Mouse (Mus musculus) lung, embryonic 16.5 days (tissue): ENCODE measurements around the gene Epo. TPM values are rescaled to one million over a fixed set of nuclear protein-coding genes. Genes with fewer than 3 reads are reported as not detected.

Experiments
- ATAC-seq: fragments of 200-750 bp; cut with Nextera tagmentation; 2 replicates; pipeline ENCODE4 v1.8.0; 2017; ENCODE audit warnings: low read depth, mild to moderate bottlenecking, moderate library complexity
- H3K27ac ChIP-seq: fragments of 300-500 bp; sonication (generic); 2 replicates; pipeline ENCODE4 v1.5.1; 2014; ENCODE audit warnings: mild to moderate bottlenecking, control low read depth, low read length
- H3K27me3 ChIP-seq: fragments of 300-500 bp; sonication (generic); 2 replicates; pipeline ENCODE4 v1.6.1; 2014; ENCODE audit warnings: low read depth, low read length, mixed read lengths; ENCODE audit not compliant: control insufficient read depth, insufficient read depth
- H3K36me3 ChIP-seq: fragments of 300-500 bp; sonication (generic); 2 replicates; pipeline ENCODE4 v1.6.1; 2014; ENCODE audit warnings: low read length; ENCODE audit not compliant: control insufficient read depth, insufficient read depth
- H3K4me1 ChIP-seq: fragments of 300-500 bp; sonication (generic); replicated peaks from 2 replicates; pipeline ENCODE4 v1.6.1; 2014; ENCODE audit warnings: low read length, mixed read lengths; ENCODE audit not compliant: control insufficient read depth, insufficient read depth
- H3K4me2 ChIP-seq: fragments of 300-500 bp; sonication (generic); 2 replicates; pipeline ENCODE4 v1.6.1; 2014; ENCODE audit warnings: low read depth, low read length, control low read depth
- H3K4me3 ChIP-seq: fragments of 300-500 bp; sonication (generic); 2 replicates; pipeline ENCODE4 v1.5.1; 2014; ENCODE audit warnings: mild to moderate bottlenecking, low read length, control low read depth
- H3K9ac ChIP-seq: fragments of 300-500 bp; sonication (generic); 2 replicates; pipeline ENCODE4 v1.6.1; 2014; ENCODE audit warnings: low read length, control low read depth
- H3K9me3 ChIP-seq: fragments of 300-500 bp; sonication (generic); 2 replicates; pipeline ENCODE4 v1.6.1; 2016; ENCODE audit warnings: low read length; ENCODE audit not compliant: control insufficient read depth
- WGBS: fragments of 180-500 bp; shearing (Covaris S2); extraction: QIAGEN DNeasy Blood & Tissue Kit; methylation state at CpG from one replicate; pipeline ENCODE4 v1.1.7; 2014; 5-methylcytosine and 5-hydroxymethylcytosine counted together
- polyA plus RNA-seq: library from polyadenylated mRNA; unstranded; fragments of >200 nt; fragmentation: Nextera tagmentation; extraction: Ambion mirVana; gene quantifications from 2 replicates; pipeline ENCODE4 v1.2.1, GENCODE M21; 2015

The Epo gene
- polyA plus RNA-seq, 1 experiment from 2014 or later: 0.98 TPM

DNA sequence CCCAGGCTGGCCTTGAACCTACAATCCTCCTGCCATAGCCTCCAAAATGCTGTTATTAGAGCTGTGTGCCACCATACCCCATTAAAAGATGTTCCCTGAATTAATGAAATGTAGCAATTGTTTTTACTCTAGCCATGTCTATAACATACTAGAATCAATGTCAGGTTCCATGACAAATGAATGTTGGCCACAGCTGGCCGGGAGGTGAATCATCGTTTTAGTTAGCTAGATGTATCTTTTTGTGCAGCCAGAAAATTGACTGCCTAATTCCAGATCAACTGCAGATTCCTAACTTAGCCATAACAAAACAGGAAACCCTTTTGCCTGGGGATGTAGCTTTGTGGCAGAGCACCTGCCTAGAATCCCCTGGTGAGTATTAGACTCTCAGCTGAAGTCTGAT, 16.8 kb upstream of the Epo start:
- Histone ChIP-seq H3K4me3 (no peak overlapping the region), H3K4me2 (no peak overlapping the region), H3K27me3 (peaks cover 7% of the 10 kb centered on the region), H3K4me1 (no peaks in the 10 kb centered on the region), H3K27ac (no peak overlapping the region), H3K36me3 (no peaks in the 10 kb centered on the region), H3K9ac (no peak overlapping the region), H3K9me3 (no peaks in the 10 kb centered on the region)
- ATAC-seq: no peak
- WGBS: 67% methylated on average over 2 of the region's 2 CpGs

DNA sequence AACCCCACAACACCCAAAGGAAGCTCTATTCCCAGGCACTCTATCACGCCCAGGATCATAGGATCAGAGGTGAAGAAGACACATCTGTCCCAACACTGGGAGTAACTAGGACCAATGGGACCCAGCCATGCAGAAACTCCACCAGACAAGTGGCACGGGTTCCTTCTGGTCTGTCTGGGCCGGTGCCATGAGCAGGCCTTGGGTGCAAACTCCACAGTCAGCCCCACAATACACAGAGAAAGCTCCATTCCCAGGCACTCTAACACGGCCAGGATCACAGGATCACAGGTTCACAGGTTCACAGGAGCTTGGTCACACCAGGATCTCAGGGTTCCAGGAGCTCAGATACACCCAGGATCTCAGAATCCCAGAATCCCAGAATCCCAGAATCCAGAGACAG, 12.6 kb upstream of the Epo start:
- Histone ChIP-seq H3K9me3 (no peaks in the 10 kb centered on the region), H3K4me3 (no peak overlapping the region), H3K36me3 (no peaks in the 10 kb centered on the region), H3K27me3 (no peaks in the 10 kb centered on the region), H3K4me1 (no peaks in the 10 kb centered on the region), H3K4me2 (no peak overlapping the region), H3K27ac (no peak overlapping the region), H3K9ac (no peak overlapping the region)
- ATAC-seq: no peak
- 67% methylated on average over 4 of the region's 4 CpGs for WGBS

DNA sequence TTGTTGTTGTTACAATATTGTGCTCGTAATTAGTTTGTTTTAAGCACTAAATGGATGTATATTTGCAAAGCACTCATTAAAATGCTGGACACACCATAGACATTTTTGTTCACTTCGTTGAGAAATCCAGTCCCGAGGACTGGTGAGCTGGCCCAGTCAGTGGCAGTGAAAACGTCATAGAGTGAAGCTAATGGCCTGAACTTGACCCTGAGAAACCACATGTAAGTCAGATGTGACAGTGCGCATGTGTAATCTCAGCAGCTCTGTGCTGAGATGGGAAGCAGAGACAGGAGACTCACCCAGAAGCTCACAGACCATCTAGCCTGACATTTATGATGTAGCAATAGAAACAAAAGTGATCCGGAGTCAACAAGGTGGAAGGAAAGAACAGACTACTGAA, 11.9 kb upstream of the Epo start:
- H3K9ac ChIP-seq: no peak overlapping the region
- no peaks in the 10 kb centered on the region for H3K4me1 ChIP-seq
- H3K27ac ChIP-seq: no peak overlapping the region
- no peak overlapping the region for H3K4me3 ChIP-seq
- H3K36me3 ChIP-seq: no peaks in the 10 kb centered on the region
- H3K4me2 ChIP-seq: no peak overlapping the region
- 61% methylated on average over 6 of the region's 6 CpGs for WGBS
- ATAC-seq: no peak
- no peaks in the 10 kb centered on the region for H3K27me3 ChIP-seq
- no peaks in the 10 kb centered on the region for H3K9me3 ChIP-seq

DNA sequence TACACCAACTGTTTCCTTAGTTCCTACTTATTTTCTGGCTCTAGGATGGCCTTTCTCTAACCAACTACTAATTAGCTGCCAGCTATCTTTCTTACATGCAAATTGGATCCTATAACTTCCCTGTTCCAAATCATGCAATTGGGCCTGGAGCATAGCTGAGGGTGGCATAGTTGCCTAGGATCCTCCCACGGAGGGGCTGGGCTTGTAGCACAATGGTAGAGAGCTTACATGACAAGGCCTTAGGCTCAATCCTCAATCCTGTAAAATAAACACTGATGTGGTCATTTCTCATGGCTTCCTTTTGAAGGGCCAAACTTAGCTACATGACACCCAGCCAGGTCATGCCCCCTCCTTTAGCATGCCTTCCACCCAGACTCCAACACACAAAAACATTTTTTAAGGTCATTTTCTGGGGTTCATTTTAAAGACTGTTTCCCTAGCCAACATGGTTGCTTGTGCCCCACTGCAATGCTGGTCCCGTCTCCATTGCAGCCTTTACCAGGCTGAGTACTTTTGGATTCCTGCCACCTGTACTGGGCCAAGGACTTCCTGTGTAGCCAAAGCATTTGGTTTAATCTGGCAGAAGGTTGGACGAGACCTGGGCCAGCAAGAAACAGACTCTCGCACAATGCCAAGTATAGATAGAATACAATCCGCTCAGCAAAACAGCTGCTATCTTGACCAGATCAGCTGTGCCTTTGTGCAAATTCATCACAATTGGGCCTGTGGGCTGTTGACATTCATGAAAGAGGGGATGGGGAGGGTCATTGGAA, 8.9 kb upstream of the Epo start:
- Histone ChIP-seq H3K9me3 (no peaks in the 10 kb centered on the region), H3K27ac (no peak overlapping the region), H3K4me2 (no peak overlapping the region), H3K4me1 (no peaks in the 10 kb centered on the region; the same call in 1 of the 2 replicates), H3K9ac (no peak overlapping the region), H3K27me3 (no peaks in the 10 kb centered on the region), H3K36me3 (no peaks in the 10 kb centered on the region), H3K4me3 (no peak overlapping the region)
- 48% methylated on average over 5 of the region's 5 CpGs for WGBS
- ATAC-seq: no peak

DNA sequence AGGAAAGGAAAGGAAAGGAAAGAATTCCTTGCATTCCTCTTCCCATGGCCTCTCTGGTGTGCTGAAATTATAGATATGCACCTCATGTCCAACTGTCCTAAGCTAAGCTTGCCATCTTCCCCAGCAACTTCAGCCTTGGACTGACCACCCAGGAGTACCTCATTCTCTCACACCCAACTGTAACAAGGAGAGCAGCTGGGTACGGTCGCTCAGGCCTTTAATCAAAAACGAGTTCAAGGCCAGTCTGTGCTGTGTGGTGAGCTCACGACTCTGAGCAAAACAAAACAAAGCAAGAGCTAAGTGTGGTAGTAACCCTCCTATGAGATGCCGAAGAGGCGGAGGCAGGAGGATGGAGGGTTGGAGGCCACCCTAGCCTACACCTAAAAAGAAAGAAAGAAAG, 7.9 kb upstream of the Epo start:
- ATAC-seq: no peak
- no peaks in the 10 kb centered on the region for H3K36me3 ChIP-seq
- 71% methylated on average over 6 of the region's 6 CpGs for WGBS
- H3K27me3 ChIP-seq: no peaks in the 10 kb centered on the region
- H3K4me2 ChIP-seq: no peak overlapping the region
- H3K9ac ChIP-seq: no peak overlapping the region
- H3K4me3 ChIP-seq: no peak overlapping the region
- H3K27ac ChIP-seq: no peak overlapping the region
- H3K4me1 ChIP-seq: no peaks in the 10 kb centered on the region; the same call in 1 of the 2 replicates
- H3K9me3 ChIP-seq: no peaks in the 10 kb centered on the region

DNA sequence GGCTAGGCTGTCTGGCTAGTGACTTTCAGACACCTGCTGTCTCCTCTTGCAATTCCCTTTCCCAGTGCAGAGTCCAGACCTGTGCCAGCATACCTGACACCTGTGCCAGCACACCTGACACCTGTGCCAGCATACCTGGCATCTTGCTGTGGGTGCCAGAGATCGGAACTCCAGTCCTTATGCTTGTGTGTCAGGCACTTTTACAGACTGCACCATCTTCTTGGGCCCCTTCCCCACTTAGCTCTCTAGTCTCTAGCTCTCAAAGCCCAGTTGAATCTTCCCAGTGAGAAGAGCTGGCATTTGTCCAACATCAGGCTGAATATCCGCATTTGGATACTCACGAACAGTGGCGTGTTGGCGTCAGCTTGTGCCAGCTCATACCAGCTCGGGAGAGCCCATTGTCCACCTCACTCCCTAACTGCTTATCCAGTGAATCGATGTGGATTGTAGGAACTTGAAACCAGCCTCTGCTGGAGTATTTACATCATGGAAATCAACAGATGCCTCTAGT, 6.3 kb upstream of the Epo start:
- H3K4me1 ChIP-seq: no peaks in the 10 kb centered on the region; the same call in 1 of the 2 replicates
- H3K27ac ChIP-seq: no peak overlapping the region
- no peaks in the 10 kb centered on the region for H3K27me3 ChIP-seq
- ATAC-seq: 0 out of 2 replicates have a peak, but pooled peaks have one; percentile 6
- no peaks in the 10 kb centered on the region for H3K9me3 ChIP-seq
- H3K9ac ChIP-seq: no peak overlapping the region
- no peak overlapping the region for H3K4me3 ChIP-seq
- H3K36me3 ChIP-seq: no peaks in the 10 kb centered on the region
- H3K4me2 ChIP-seq: no peak overlapping the region
- 38% methylated on average over 7 of the region's 7 CpGs for WGBS

DNA sequence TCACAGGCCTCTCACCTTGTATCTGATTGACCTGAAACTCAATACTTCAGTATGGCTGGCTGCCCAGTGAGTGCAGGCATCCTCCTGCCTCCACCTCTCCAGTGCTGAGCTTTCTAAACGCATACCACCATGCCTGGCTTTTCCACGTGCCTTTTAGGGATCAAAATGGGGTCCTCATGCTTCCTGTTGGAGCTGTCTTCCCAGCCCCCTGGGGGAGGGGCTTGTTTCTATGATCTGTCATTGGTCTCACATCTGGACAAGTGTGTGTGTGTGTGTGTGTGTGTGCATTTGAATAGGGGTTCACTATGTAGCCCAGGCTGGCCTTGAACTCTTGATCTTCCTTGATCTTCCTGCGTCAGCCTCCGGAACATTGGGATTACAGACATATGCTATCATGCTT, 4.4 kb upstream of the Epo start:
- no peaks in the 10 kb centered on the region for H3K36me3 ChIP-seq

DNA sequence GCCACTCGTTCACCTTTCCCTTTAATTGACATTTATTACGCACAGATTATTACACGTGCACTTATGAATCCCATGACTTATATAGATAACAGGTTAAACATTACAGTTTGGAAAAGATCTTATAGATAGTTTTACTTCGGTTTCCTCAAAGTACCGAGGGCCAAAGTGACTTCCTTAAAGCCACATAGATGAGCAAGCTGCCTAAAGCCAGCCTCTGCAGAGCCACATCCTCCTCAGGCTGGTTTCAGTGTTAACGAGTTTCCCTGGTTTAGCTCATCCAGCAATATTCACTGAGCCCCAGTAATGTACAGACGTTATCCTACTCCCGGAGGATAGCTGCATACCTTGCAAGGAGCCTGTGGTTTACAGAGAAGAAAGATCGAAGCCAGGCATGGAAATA, 2.3 kb upstream of the Epo start:
- no peaks in the 10 kb centered on the region for H3K27me3 ChIP-seq
- no peak for ATAC-seq
- H3K27ac ChIP-seq: no peak overlapping the region
- H3K4me2 ChIP-seq: no peak overlapping the region
- no peak overlapping the region for H3K9ac ChIP-seq
- WGBS: 69% methylated on average over 9 of the region's 9 CpGs
- H3K9me3 ChIP-seq: no peaks in the 10 kb centered on the region
- no peak overlapping the region for H3K4me3 ChIP-seq
- H3K4me1 ChIP-seq: peaks cover 6% of the 10 kb centered on the region
- no peaks in the 10 kb centered on the region for H3K36me3 ChIP-seq

More for the DNA sequence above, 4.4 kb upstream of the Epo start:
- ATAC-seq: no peak
- 51% methylated on average over 4 of the region's 4 CpGs for WGBS
- Histone ChIP-seq H3K4me3 (no peak overlapping the region), H3K27ac (no peak overlapping the region), H3K27me3 (no peaks in the 10 kb centered on the region), H3K9ac (no peak overlapping the region), H3K4me1 (no peaks in the 10 kb centered on the region; the same call in 1 of the 2 replicates), H3K4me2 (no peak overlapping the region), H3K9me3 (no peaks in the 10 kb centered on the region)

DNA sequence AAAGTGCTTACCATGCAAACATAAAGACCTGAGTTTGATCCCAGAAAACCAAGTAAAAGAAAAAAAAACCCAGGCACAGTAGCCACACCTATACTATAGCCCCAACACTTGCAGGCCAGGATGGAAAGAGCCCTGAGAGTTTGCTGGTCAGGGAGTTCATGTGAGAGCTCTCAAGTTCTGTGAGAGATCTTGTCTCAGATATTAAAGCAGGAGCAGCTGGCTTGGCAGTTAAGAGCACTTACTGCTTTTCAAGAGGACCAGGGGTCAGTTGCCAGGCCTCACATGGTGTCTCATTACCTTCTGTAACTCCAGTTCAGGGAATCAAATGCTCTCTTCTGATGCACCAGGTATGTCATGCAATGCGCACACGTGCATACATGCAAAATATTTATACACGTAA, 1.7 kb upstream of the Epo start:
- Histone ChIP-seq H3K27me3 (no peaks in the 10 kb centered on the region), H3K9me3 (no peaks in the 10 kb centered on the region), H3K27ac (no peak overlapping the region), H3K36me3 (peaks cover 2% of the 10 kb centered on the region; the same call in 1 of the 2 replicates), H3K4me3 (no peak overlapping the region), H3K9ac (no peak overlapping the region), H3K4me1 (peaks cover 12% of the 10 kb centered on the region), H3K4me2 (no peak overlapping the region)
- 80% methylated on average over 3 of the region's 3 CpGs for WGBS
- ATAC-seq: no peak
